Mouse (Mus musculus) limb, embryonic 14.5 days (tissue): Measurements from ENCODE around the gene Cuedc1. TPM values are rescaled to one million over a fixed set of nuclear protein-coding genes. Genes with fewer than 3 reads are reported as not detected.

Source experiments
- ATAC-seq: fragments of 200-750 bp; cut with Nextera tagmentation; 2 replicates; pipeline ENCODE4 v1.8.0; 2017; ENCODE audit warnings: low read depth, moderate number of reproducible peaks, moderate TSS enrichment; ENCODE audit not compliant: low FRiP score
- DNase-seq: peaks from one replicate; pipeline ENCODE4 v3.0.0-alpha.2; 2015; ENCODE audit warnings: low spot score
- H3K27ac ChIP-seq: fragments of 300-500 bp; sonication (generic); replicated peaks from 2 replicates; pipeline ENCODE4 v1.5.1; 2014; ENCODE audit warnings: low read depth, mild to moderate bottlenecking, low read length, moderate library complexity, mixed read lengths
- H3K27me3 ChIP-seq: fragments of 300-500 bp; sonication (generic); 2 replicates; pipeline ENCODE4 v1.6.1; 2014; ENCODE audit warnings: low read length, mixed read lengths; ENCODE audit not compliant: control insufficient read depth, insufficient read depth
- H3K36me3 ChIP-seq: fragments of 300-500 bp; sonication (generic); 2 replicates; pipeline ENCODE4 v1.6.1; 2014; ENCODE audit warnings: mild to moderate bottlenecking, low read length, moderate library complexity, mixed read lengths; ENCODE audit not compliant: control insufficient read depth, insufficient read depth
- H3K4me1 ChIP-seq: fragments of 300-500 bp; sonication (generic); 2 replicates; pipeline ENCODE4 v1.6.1; 2014; ENCODE audit warnings: antibody characterized with exemption, low read length, mixed read lengths; ENCODE audit not compliant: control insufficient read depth, insufficient read depth
- H3K4me2 ChIP-seq: fragments of 300-500 bp; sonication (generic); replicated peaks from 2 replicates; pipeline ENCODE4 v1.6.1; 2014; ENCODE audit warnings: low read depth, mild to moderate bottlenecking, low read length, moderate library complexity; ENCODE audit not compliant: severe bottlenecking
- H3K4me3 ChIP-seq: fragments of 300-500 bp; sonication (generic); replicated peaks from 2 replicates; pipeline ENCODE4 v1.5.1; 2014; ENCODE audit warnings: low read length
- H3K9ac ChIP-seq: fragments of 300-500 bp; sonication (generic); 2 replicates; pipeline ENCODE4 v1.6.1; 2014; ENCODE audit warnings: mild to moderate bottlenecking, low read depth, low read length, moderate library complexity; ENCODE audit not compliant: severe bottlenecking
- H3K9me3 ChIP-seq: fragments of 300-500 bp; sonication (generic); 2 replicates; pipeline ENCODE4 v1.6.1; 2016; ENCODE audit warnings: low read length; ENCODE audit not compliant: control insufficient read depth
- POLR2A ChIP-seq: fragments of 200-500 bp; IDR thresholded peaks from 2 replicates; pipeline ENCODE4 v1.8.0; 2012; ENCODE audit warnings: inconsistent platforms, mild to moderate bottlenecking, moderate library complexity, borderline replicate concordance; ENCODE audit not compliant: insufficient read depth, insufficient read length; ENCODE audit errors: extremely low read depth
- WGBS: fragments of 180-500 bp; shearing (Covaris S2); extraction: QIAGEN DNeasy Blood & Tissue Kit; methylation state at CpG from one replicate; pipeline ENCODE4 v1.1.7; 2014; 5-methylcytosine and 5-hydroxymethylcytosine counted together
- polyA plus RNA-seq, 2 experiments: library from polyadenylated mRNA; depleted of rRNA in 1 of 2; stranded (reverse) in 1 of 2; unstranded in 1 of 2; fragments of >200 nt; fragmentation: Nextera tagmentation in 1 of 2; extraction: Ambion mirVana in 1 of 2; gene quantifications; 2 replicates each; pipeline versions ENCODE4 v1.2.1 to v1.2.3; 2012 to 2014

The Cuedc1 gene
- polyA plus RNA-seq, 2 experiments: 20.9 to 40.6 TPM

DNA sequence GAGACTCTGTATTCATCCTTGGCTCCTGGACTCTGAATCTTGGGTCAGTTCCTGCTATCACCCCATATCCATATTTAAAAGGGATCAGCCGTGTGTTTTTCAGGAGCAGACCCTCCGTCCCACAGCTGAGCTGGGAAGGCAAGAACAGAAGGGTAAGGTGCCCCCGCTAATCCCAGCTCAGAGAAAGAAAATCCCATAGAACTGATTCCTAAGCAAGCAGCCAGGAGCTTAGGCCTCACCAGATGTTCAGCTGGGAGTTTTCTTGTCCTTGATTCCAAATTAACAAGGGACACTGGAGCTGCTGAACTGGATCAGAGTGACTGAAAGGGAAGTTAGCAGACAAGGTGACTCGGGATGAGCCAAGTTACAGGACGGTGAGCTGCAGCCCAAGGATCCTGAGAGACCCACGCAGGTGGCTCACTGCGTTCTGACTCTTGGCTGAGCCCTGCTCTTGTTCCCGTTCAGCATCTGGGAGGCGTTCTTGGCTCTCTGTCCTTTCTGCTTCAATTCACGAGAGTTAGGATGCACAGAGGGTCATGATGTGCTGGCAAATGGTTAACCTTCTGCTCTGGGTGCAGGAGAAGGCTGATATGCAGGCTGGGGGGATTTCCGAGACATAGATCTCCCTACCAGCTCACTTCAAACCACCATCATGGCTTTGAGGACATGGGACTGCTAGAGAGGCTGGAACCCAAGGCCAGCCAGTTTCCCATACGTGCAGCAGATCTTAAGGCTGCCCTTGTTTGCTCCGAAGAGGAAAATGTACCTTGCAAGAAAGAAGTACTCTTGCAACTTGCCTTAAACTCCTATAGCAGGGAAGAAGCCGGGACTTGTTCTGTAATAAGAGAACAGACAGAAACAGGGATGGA is 88.5 kb downstream of the Cuedc1 start:
- no peak for TF ChIP-seq POLR2A
- WGBS: 73% methylated on average over 14 of the region's 14 CpGs
- Histone ChIP-seq H3K27me3 (no peaks in the 10 kb centered on the region), H3K4me3 (no peak overlapping the region), H3K4me2 (no peak overlapping the region; the same call in 1 of the 2 replicates), H3K27ac (peak overlapping the region; percentile 83), H3K9ac (no peak overlapping the region), H3K9me3 (no peaks in the 10 kb centered on the region), H3K36me3 (peaks cover 27% of the 10 kb centered on the region), H3K4me1 (peaks cover 35% of the 10 kb centered on the region)
- DNase-seq: no peak
- no peak for ATAC-seq

DNA sequence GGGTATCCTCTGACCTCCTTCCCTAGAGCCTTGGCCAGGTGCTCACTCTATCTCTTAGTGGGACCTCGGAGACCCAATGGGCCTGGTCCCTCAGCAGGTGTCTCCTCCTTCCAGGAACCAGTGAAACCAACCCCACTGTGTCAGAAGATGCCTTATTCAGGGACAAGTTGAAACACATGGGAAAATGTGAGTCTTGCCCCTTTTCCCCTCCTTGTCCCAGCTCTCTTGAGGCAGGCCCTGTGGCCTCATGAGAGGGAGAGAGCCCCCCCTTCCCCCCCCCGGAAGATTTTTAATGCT is 89.0 kb downstream of the Cuedc1 start:
- ATAC-seq (no peak), DNase-seq (no peak)
- H3K27me3 ChIP-seq: no peaks in the 10 kb centered on the region
- H3K9ac ChIP-seq: no peak overlapping the region; the same call in 1 of the 2 replicates
- 20% methylated on average over 2 of the region's 2 CpGs for WGBS
- peaks cover 27% of the 10 kb centered on the region for H3K36me3 ChIP-seq
- peak overlapping the region; percentile 46; the same call in 1 of the 2 replicates for H3K4me2 ChIP-seq
- 0 out of 2 replicates have a peak overlapping the region, but pooled peaks have one; percentile 9 for H3K4me3 ChIP-seq
- TF ChIP-seq POLR2A: no peak
- no peaks in the 10 kb centered on the region for H3K9me3 ChIP-seq
- H3K27ac ChIP-seq: peak overlapping the region; percentile 83
- H3K4me1 ChIP-seq: peaks cover 29% of the 10 kb centered on the region

DNA sequence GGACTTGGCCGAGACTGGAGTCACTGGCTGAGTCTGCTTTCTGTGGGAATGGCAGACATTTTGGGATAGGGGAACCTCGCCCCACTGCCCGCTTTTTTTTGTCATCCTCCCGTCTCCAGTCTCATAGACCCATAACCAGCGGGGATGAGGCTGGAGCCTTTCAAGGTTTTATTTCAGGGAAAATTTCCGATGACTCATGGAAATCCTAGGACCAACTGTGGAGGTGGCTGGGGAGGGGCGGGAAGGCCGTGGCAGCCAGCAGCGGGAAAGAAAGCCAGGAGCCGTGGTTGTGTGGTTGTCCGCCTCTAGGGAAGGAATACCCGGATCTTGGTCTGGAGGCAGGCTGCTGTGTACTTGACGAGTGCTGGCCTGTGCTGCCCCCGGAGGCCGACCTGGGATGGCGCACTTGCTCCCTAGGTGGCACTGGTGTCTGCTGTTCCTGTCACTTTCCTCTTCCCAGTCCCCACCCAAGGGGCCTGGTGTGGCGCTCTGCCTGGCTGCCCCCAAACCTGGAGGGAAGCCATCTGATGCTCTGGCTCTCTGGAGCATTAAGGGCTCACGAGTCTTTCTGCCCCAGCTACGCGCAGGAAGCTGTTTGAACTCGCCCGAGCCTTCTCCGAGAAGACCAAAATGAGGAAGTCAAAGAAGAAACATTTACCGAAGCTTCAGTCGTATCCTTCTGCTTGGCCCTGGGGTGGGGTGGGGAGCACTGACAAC is 89.7 kb downstream of the Cuedc1 start:
- WGBS: 8% methylated on average over 24 of the region's 25 CpGs
- Histone ChIP-seq H3K27ac (peak overlapping the region; percentile 83), H3K4me2 (peak overlapping the region; percentile 46), H3K4me3 (peak overlapping the region; percentile 9; the same call in 1 of the 2 replicates), H3K9ac (peak overlapping the region; percentile 25; the same call in 1 of the 2 replicates), H3K9me3 (no peaks in the 10 kb centered on the region), H3K36me3 (peaks cover 25% of the 10 kb centered on the region), H3K4me1 (peaks cover 25% of the 10 kb centered on the region), H3K27me3 (peaks cover 4% of the 10 kb centered on the region; the same call in 1 of the 2 replicates)
- peak; percentile 87 for ATAC-seq
- no peak for TF ChIP-seq POLR2A
- peak; percentile 90 for DNase-seq

DNA sequence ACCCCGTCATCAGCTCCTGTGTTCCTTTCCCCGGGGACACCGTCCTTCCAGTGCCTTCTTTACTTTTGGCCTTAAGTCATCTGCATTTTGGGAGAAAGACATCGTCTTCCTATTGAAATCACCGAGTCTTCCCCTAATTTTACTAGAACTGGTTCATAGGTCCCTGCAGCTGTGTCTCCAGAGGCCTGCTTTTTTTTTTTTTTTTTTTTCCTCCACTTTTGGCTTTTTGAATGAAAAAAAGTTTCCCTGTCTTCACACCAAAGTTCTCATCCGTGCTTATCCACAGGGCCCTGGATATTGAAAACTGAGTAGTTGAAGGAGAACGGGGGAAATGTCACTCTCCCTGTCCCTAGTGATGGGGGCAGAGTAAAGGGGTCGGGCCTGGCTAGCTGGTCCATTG is 90.4 kb downstream of the Cuedc1 start:
- no peak overlapping the region for H3K4me3 ChIP-seq
- WGBS: 53% methylated on average over 8 of the region's 8 CpGs
- H3K4me2 ChIP-seq: peak overlapping the region; percentile 46
- peak overlapping the region; percentile 83; the same call in 1 of the 2 replicates for H3K27ac ChIP-seq
- H3K27me3 ChIP-seq: peaks cover 10% of the 10 kb centered on the region
- DNase-seq (no peak), ATAC-seq (no peak)
- no peaks in the 10 kb centered on the region for H3K9me3 ChIP-seq
- peaks cover 19% of the 10 kb centered on the region for H3K36me3 ChIP-seq
- no peak overlapping the region for H3K9ac ChIP-seq
- H3K4me1 ChIP-seq: peaks cover 30% of the 10 kb centered on the region
- TF ChIP-seq POLR2A: no peak

DNA sequence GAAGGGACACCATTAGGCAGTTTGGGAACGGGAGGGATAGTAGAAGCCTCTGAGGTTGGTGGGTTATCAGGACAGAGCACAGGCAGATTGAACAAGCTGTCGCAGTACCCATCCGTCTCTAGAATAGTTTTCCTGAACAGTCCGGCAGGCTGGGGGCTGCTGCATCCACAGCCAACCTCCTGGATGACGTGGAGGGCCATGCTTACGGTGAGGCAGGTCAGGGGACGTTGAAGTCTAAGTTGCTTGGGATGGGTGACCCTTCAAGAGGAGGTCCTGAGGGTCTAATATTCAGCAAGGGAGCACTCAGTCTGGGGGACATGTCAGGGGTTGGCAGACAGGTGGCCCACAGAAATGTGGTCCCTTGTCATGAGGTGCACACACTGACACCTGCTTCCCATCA is 90.8 kb downstream of the Cuedc1 start:
- 90% methylated on average over 7 of the region's 7 CpGs for WGBS
- Histone ChIP-seq H3K27me3 (peaks cover 15% of the 10 kb centered on the region), H3K27ac (no peak overlapping the region), H3K9ac (no peak overlapping the region), H3K36me3 (peaks cover 15% of the 10 kb centered on the region), H3K4me1 (peaks cover 34% of the 10 kb centered on the region), H3K9me3 (no peaks in the 10 kb centered on the region), H3K4me3 (no peak overlapping the region), H3K4me2 (no peak overlapping the region)
- TF ChIP-seq POLR2A: no peak
- ATAC-seq (no peak), DNase-seq (no peak)
